Mouse (Mus musculus): ENCODE measurements at regions not wholly inside any gene's neighbourhood (a gene's known extent, or its start where the extent isn't known, plus 50 kb on each side); places are given as distances from the start of the nearest gene placed in this dataset.
A peak's percentile ranks its signal among the peaks of the same experiment; 100 is the strongest.

DNA sequence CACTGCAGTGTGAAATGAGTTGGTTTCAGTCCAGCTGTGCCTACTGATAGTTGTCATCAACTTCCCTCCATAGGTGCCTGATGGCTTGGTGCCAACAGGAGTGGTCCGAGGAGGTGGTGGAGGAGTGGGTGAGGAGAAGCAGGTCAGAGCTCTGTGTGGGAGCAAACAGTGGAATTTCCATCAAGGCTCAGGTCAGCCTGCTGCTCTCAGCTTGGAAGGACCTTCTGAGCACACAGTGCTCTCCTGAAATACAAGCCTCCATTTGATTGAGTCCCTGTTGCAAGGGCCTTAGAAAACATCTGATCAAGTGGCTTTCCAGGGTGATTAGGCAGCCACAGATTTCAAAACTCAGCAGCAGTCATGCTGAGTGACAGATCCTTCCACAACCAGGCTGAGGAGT lies 314.8 kb upstream of the Gcfc2 start:
- ATAC-seq (replicated peaks; ENCODE audit: low FRiP score, low read depth) = no peak
- Histone ChIP-seq H3K27me3 (ENCODE audit: insufficient read depth, low read length) (no peaks in the 10 kb centered on the region), H3K4me1 (replicated peaks; ENCODE audit: insufficient read depth, low read length) (no peaks in the 10 kb centered on the region), H3K9me3 (replicated peaks; ENCODE audit: low read length) (no peaks in the 10 kb centered on the region), H3K4me2 (ENCODE audit: low read length) (no peak overlapping the region), H3K36me3 (ENCODE audit: insufficient read depth, low read length) (no peaks in the 10 kb centered on the region), H3K9ac (ENCODE audit: low read depth, low read length) (no peak overlapping the region), H3K27ac (no peak overlapping the region), H3K4me3 (replicated peaks; ENCODE audit: low read depth, low read length) (no peak overlapping the region)
- DNase-seq (ENCODE audit: low spot score) = no peak
- 21% methylated on average over 1 of the region's 1 CpGs for WGBS
- no peak for TF ChIP-seq CTCF (IDR thresholded peaks at IDR 0.05; ENCODE audit: low read depth)

DNA sequence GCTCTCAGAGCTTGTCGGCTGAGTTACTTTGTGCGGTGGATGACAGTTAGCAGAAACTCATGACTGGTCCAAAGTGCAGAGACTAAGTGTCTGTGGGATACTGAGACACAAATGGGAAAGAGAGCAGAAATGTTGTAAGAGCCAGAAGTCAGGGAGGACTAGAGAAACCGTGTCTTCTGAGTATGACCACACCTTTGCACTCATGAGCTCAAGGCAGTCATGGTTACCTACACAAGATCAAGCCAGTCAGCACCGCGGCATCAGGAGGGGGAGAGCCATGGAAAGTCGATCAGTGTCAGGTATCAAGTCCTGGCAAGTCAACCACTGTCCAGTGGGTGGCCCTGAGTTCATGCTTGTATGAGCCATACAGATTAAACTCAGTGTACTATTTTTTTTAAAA lies 311.5 kb upstream of the Gcfc2 start:
- DNase-seq (ENCODE audit: low spot score) = no peak
- H3K4me2 ChIP-seq (ENCODE audit: low read length) = no peak overlapping the region
- WGBS = 63% methylated on average over 6 of the region's 6 CpGs
- no peak overlapping the region for H3K27ac ChIP-seq
- H3K9ac ChIP-seq (ENCODE audit: low read depth, low read length) = no peak overlapping the region
- H3K9me3 ChIP-seq (replicated peaks; ENCODE audit: low read length) = no peaks in the 10 kb centered on the region
- H3K4me1 ChIP-seq (replicated peaks; ENCODE audit: insufficient read depth, low read length) = no peaks in the 10 kb centered on the region
- ATAC-seq (replicated peaks; ENCODE audit: low FRiP score, low read depth) = peak; percentile 69
- no peaks in the 10 kb centered on the region for H3K36me3 ChIP-seq (ENCODE audit: insufficient read depth, low read length)
- no peak for TF ChIP-seq CTCF (IDR thresholded peaks at IDR 0.05; ENCODE audit: low read depth)
- H3K27me3 ChIP-seq (ENCODE audit: insufficient read depth, low read length) = no peaks in the 10 kb centered on the region
- H3K4me3 ChIP-seq (replicated peaks; ENCODE audit: low read depth, low read length) = no peak overlapping the region

DNA sequence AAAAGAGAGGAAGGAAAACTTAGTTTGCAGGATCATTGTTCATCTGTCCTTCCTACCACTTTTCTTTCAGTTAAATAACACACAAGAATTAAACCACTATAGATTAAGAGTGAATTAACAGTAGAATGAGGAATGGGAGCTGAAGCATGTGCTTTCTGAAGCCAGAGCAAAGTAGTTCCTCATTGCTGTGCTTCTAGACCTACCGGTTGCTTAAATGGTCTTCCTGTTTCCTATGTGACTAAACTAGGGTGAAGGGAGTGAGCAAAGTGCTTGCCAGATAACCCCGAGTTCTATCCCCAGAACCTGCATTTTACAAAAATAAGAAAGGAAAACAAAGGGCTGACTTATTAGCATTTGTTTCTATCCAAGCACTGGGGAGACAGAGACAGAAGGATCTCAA lies 305.5 kb upstream of the Gcfc2 start:
- no peak overlapping the region for H3K4me2 ChIP-seq (ENCODE audit: low read length)
- no peaks in the 10 kb centered on the region for H3K9me3 ChIP-seq (replicated peaks; ENCODE audit: low read length)
- TF ChIP-seq CTCF (IDR thresholded peaks at IDR 0.05; ENCODE audit: low read depth) = no peak
- ATAC-seq (replicated peaks; ENCODE audit: low FRiP score, low read depth) = no peak
- no peak overlapping the region for H3K4me3 ChIP-seq (replicated peaks; ENCODE audit: low read depth, low read length)
- no peak overlapping the region for H3K27ac ChIP-seq
- H3K36me3 ChIP-seq (ENCODE audit: insufficient read depth, low read length) = no peaks in the 10 kb centered on the region
- no peaks in the 10 kb centered on the region for H3K27me3 ChIP-seq (ENCODE audit: insufficient read depth, low read length)
- H3K4me1 ChIP-seq (replicated peaks; ENCODE audit: insufficient read depth, low read length) = no peaks in the 10 kb centered on the region
- WGBS = 75% methylated on average over 2 of the region's 2 CpGs
- no peak for DNase-seq (ENCODE audit: low spot score)
- H3K9ac ChIP-seq (ENCODE audit: low read depth, low read length) = no peak overlapping the region

DNA sequence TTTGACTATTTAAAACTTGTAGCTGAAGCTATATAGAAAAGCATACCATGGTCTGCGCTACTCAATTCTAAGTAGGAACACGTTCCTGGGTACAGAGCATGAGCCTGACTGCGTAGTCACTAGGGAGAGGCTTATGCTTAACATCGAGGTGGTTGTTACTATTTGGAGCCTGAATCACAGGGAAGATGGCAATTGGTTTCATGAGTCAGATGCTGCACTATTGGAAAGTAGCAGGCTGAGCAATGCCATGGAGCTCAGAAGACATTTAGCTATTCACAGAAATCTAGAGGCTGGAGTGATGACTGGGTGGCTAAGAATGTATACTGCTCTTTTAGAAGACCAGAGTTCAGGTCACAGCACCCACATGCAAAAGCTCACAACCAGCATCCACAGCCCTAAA lies 302.4 kb upstream of the Gcfc2 start:
- Histone ChIP-seq H3K4me3 (replicated peaks; ENCODE audit: low read depth, low read length) (no peak overlapping the region), H3K4me2 (ENCODE audit: low read length) (no peak overlapping the region), H3K27ac (no peak overlapping the region), H3K4me1 (replicated peaks; ENCODE audit: insufficient read depth, low read length) (no peaks in the 10 kb centered on the region), H3K9me3 (replicated peaks; ENCODE audit: low read length) (no peaks in the 10 kb centered on the region), H3K9ac (ENCODE audit: low read depth, low read length) (no peak overlapping the region), H3K27me3 (ENCODE audit: insufficient read depth, low read length) (no peaks in the 10 kb centered on the region), H3K36me3 (ENCODE audit: insufficient read depth, low read length) (no peaks in the 10 kb centered on the region)
- ATAC-seq (replicated peaks; ENCODE audit: low FRiP score, low read depth) (no peak), DNase-seq (ENCODE audit: low spot score) (no peak)
- 95% methylated on average over 4 of the region's 4 CpGs for WGBS
- no peak for TF ChIP-seq CTCF (IDR thresholded peaks at IDR 0.05; ENCODE audit: low read depth)

DNA sequence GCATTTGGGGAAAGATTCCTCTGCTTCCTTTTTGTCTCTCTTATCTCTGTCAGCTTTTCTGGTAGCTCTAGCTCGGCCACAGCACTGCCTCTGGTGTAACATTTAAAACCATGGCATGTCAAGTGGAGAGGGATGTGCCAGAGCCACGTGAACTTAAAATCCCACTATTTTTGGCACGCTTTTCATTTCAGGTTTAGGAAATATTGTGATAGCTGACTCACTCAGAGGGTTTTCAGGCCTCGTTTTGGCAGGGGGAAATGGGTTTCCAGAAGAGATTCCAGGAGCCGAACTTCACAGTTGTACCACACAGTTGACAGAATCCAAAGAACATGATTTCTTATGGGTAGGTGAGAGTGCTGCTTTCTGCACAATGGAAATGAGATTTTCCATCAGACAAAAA lies 300.8 kb upstream of the Gcfc2 start:
- Histone ChIP-seq H3K9me3 (replicated peaks; ENCODE audit: low read length) (no peaks in the 10 kb centered on the region), H3K4me3 (replicated peaks; ENCODE audit: low read depth, low read length) (no peak overlapping the region), H3K4me1 (replicated peaks; ENCODE audit: insufficient read depth, low read length) (no peaks in the 10 kb centered on the region), H3K4me2 (ENCODE audit: low read length) (no peak overlapping the region), H3K9ac (ENCODE audit: low read depth, low read length) (no peak overlapping the region), H3K36me3 (ENCODE audit: insufficient read depth, low read length) (no peaks in the 10 kb centered on the region), H3K27me3 (ENCODE audit: insufficient read depth, low read length) (no peaks in the 10 kb centered on the region), H3K27ac (no peak overlapping the region)
- ATAC-seq (replicated peaks; ENCODE audit: low FRiP score, low read depth) (no peak), DNase-seq (ENCODE audit: low spot score) (no peak)
- WGBS = 78% methylated on average over 5 of the region's 5 CpGs
- no peak for TF ChIP-seq CTCF (IDR thresholded peaks at IDR 0.05; ENCODE audit: low read depth)

DNA sequence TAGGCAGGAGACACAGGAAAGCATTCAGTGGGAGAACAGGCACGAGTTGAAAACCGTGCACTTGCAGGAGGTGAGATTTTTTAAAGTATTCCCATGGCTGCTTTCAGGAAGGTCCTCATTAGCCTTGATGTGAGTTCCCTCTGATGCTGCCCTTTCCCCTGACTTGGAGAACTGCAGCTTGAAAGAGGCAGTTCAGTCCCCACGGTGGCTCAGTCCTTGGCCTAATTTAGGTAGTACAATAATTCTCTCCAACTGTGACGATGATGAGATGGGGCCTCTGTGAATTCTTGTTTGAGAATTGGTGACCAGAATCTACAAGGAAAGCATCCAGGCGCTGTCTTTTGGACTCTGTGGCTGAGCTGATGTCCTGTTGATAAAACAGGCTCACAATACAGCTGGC lies 298.5 kb upstream of the Gcfc2 start:
- 56% methylated on average over 5 of the region's 5 CpGs for WGBS
- no peak overlapping the region for H3K27ac ChIP-seq
- TF ChIP-seq CTCF (IDR thresholded peaks at IDR 0.05; ENCODE audit: low read depth) = no peak
- ATAC-seq (replicated peaks; ENCODE audit: low FRiP score, low read depth) (no peak), DNase-seq (ENCODE audit: low spot score) (no peak)
- no peak overlapping the region for H3K9ac ChIP-seq (ENCODE audit: low read depth, low read length)
- H3K27me3 ChIP-seq (ENCODE audit: insufficient read depth, low read length) = no peaks in the 10 kb centered on the region
- H3K36me3 ChIP-seq (ENCODE audit: insufficient read depth, low read length) = no peaks in the 10 kb centered on the region
- no peaks in the 10 kb centered on the region for H3K9me3 ChIP-seq (replicated peaks; ENCODE audit: low read length)
- no peaks in the 10 kb centered on the region for H3K4me1 ChIP-seq (replicated peaks; ENCODE audit: insufficient read depth, low read length)
- no peak overlapping the region for H3K4me2 ChIP-seq (ENCODE audit: low read length)
- no peak overlapping the region for H3K4me3 ChIP-seq (replicated peaks; ENCODE audit: low read depth, low read length)

DNA sequence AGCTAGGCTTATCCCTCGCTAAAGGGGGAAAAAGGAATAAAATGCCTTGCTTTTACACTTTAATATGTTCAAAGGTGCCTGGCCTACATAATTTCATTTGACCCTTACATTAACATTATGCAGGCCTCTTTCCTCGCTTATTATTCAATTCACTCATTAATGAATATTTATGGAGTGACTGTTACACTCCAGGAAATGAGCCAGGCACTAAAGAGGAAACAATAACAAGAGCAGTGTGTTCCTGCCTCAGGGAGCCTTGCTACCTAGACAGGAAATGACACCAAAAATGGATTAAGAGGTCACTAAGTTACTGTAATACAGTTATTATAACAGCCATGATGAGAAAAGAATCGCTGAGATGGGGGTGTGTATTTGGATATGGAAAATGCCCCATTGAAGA lies 289.9 kb upstream of the Gcfc2 start:
- no peak overlapping the region for H3K27ac ChIP-seq
- H3K27me3 ChIP-seq (ENCODE audit: insufficient read depth, low read length) = no peaks in the 10 kb centered on the region
- 27% methylated on average over 3 of the region's 3 CpGs for WGBS
- no peaks in the 10 kb centered on the region for H3K4me1 ChIP-seq (replicated peaks; ENCODE audit: insufficient read depth, low read length)
- no peak overlapping the region for H3K4me2 ChIP-seq (ENCODE audit: low read length)
- no peaks in the 10 kb centered on the region for H3K9me3 ChIP-seq (replicated peaks; ENCODE audit: low read length)
- H3K9ac ChIP-seq (ENCODE audit: low read depth, low read length) = no peak overlapping the region
- no peak overlapping the region for H3K4me3 ChIP-seq (replicated peaks; ENCODE audit: low read depth, low read length)
- no peak for TF ChIP-seq CTCF (IDR thresholded peaks at IDR 0.05; ENCODE audit: low read depth)
- DNase-seq (ENCODE audit: low spot score) (peak; percentile 47), ATAC-seq (replicated peaks; ENCODE audit: low FRiP score, low read depth) (no peak)
- no peaks in the 10 kb centered on the region for H3K36me3 ChIP-seq (ENCODE audit: insufficient read depth, low read length)
